Mouse (Mus musculus) cerebellum, adult 8-10 months (tissue): ENCODE results near the gene Ramac.

Source experiments
- DNase-seq: peaks from one replicate; pipeline ENCODE4 v3.0.0; 2022

Gene Ramac

GRCm38 (mm10) chr7:81762180-81763109 lies at the start of gene Ramac:
Ramac (plus strand) TSS chr7:81762925.
- peak; percentile 76 for DNase-seq

- DNase-seq, result no peak
Measured at GRCm38 (mm10) chr7:81718657-81719056, 44.1 kb upstream of the Ramac start.

GRCm38 (mm10) chr7:81719216-81719661 lies 43.5 kb upstream of the Ramac start:
- no peak for DNase-seq

GRCm38 (mm10) chr7:81721271-81721670 lies 41.5 kb upstream of the Ramac start:
- DNase-seq, result peak; percentile 9

- no peak for DNase-seq
Measured at GRCm38 (mm10) chr7:81723851-81724250, 38.9 kb upstream of the Ramac start.

DNA sequence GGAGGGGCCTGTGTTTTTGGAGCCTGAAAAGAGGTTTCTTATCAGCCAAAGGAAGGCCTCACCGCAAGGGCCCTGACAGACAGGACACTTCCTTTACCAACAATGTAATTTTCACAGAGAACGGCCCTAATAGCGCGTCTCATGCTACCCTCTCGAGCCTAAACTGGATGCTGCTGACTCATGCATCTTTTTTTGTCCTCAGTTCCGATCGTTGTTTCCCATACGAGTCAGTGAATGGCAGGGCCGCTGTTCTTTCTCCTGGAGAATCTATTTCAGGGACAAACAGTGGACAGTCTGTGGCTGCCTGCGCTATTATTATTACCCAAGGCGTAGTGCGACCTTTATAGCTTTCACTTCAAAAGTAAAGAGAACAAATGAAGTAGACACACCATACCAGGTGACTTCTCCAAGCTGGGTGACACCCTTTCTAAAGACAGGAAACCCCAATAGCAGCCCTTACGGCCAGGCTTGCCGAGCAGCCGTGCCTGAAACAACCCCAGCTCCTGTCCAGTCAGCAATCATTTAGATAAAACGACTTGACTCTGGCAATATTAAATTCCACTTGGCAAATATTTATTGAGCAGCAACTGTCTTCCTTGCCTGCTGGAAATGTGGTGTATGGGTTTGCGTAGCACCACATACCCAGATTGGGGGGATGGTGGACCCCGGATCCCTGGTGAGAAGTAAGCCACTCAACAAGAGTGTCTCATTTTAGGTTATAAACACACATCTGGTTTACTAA lies 36.6 kb upstream of the Ramac start:
- no peak for DNase-seq

DNA sequence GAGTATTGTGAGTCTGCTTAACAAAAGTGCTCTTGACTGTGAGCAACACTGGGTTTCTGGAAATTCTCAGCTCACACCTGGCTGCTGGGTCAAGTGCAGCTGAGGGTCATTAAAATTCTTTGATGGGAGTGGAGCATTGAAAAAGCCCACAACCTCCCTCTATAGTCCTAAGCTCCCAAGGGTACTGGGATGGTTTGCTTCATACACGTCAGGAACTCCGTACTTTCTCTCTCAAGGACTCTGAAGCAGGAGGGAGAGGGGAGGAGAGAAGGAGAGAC lies 36.1 kb upstream of the Ramac start:
- no peak for DNase-seq

GRCm38 (mm10) chr7:81727716-81728115 lies 35.0 kb upstream of the Ramac start:
- DNase-seq, result no peak

- DNase-seq, result no peak
Measured at GRCm38 (mm10) chr7:81729787-81730186, 32.9 kb upstream of the Ramac start.

- DNase-seq, result no peak
Measured at GRCm38 (mm10) chr7:81731181-81731651, 31.5 kb upstream of the Ramac start.

GRCm38 (mm10) chr7:81732183-81733089 lies 30.3 kb upstream of the Ramac start:
- DNase-seq, result no peak

- no peak for DNase-seq
Measured at GRCm38 (mm10) chr7:81735300-81736048, 27.3 kb upstream of the Ramac start.

GRCm38 (mm10) chr7:81738720-81739385 lies 23.9 kb upstream of the Ramac start:
- DNase-seq, result no peak

GRCm38 (mm10) chr7:81740010-81740409 lies 22.7 kb upstream of the Ramac start:
- DNase-seq, result no peak

DNA sequence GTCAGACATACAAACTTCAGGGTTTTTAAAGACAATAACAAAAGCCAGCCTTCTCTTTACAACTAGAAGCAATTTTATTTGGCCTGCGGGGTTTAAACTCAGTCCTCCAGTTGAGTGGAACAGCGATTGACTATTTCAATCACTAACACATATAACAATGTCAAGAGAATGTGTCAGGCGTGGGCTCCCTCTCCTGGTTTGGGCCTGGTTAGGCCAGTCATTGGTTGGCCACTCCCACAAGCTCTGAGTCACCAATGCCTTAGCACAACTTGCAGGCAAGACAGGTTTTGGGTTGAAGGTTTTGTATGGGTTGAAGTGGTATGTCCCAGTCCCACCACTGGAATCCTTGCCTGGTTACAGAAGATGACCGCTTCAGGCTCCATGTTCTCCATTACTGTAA lies 18.6 kb upstream of the Ramac start:
- DNase-seq, result no peak

DNA sequence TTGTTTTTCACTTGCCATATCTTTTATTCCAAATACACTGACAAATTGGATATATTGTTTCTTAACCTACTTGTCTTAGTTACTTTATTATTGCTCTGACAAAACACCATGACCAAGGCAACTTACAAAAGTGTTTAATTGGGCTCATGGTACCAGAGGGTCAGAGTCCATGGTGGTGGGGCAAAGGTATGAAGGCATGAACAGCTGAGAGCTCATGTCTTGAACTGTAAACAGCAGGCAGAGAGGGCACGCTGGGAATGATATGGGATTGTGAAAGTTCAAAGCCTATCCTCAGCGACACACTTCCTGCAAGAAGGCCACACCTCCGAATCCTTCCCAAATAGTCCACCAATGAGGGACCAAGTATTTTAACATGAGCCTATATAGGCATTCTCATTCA lies 14.8 kb upstream of the Ramac start:
- no peak for DNase-seq

GRCm38 (mm10) chr7:81763110-81763845 lies 553 bp downstream of the Ramac start:
- DNase-seq, result peak; percentile 11

- no peak for DNase-seq
Measured at GRCm38 (mm10) chr7:81772786-81773539, 10.2 kb downstream of the Ramac start.

DNA sequence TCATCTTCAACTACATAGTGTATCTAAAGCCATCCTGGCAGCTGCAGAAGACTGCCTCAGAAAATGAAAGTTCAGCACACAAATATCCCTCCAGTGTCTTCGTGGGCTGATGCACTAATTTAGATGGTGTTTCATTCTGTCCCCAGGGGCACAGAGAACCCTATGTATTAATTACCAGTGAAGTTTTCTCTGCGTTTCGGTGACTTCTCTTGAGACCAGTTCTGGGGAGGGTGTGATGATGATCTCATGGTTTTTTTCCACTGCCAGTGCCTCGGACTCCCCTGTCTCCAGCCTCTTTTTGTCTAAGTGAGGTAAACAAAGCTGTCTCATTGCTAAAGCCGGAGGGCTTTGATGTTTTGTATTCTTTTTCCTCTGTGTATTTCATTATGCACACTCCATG lies 12.6 kb downstream of the Ramac start:
- no peak for DNase-seq

- DNase-seq, result no peak
Measured at GRCm38 (mm10) chr7:81777667-81778218, 15.0 kb downstream of the Ramac start.
